Mouse (Mus musculus) ES-E14 (cell line): Measurements from ENCODE around the gene Ulk2.

Experiments used
- ZC3H11A ChIP-seq: IDR thresholded peaks from 2 replicates; pipeline ENCODE4 v1.6.1; 2012; ENCODE audit warnings: low read depth, mild to moderate bottlenecking, inconsistent platforms, low read length, borderline replicate concordance
- ZNF384 ChIP-seq: IDR thresholded peaks from 2 replicates; pipeline ENCODE4 v1.6.1; 2012; ENCODE audit warnings: low read depth, low read length, inconsistent platforms

- no peak for TF ChIP-seq ZC3H11A
- no peak for TF ChIP-seq ZNF384
These were observed 111.1 kb downstream of the Ulk2 start for GRCm38 (mm10) chr11:61743768-61744167.
